Mouse (Mus musculus) hindbrain, embryonic 16.5 days (tissue): ENCODE measurements at regions not wholly inside any gene's neighbourhood (a gene's known extent, or its start where the extent isn't known, plus 50 kb on each side); places are given as distances from the start of the nearest gene placed in this dataset.

Source experiments
- ATAC-seq: fragments of 200-750 bp; cut with Nextera tagmentation; 2 replicates; pipeline ENCODE4 v1.8.0; 2017; ENCODE audit warnings: moderate TSS enrichment, moderate library complexity
- H3K27ac ChIP-seq: fragments of 300-500 bp; sonication (generic); 2 replicates; pipeline ENCODE4 v1.5.1; 2014; ENCODE audit warnings: low read depth, mild to moderate bottlenecking, control low read depth, low read length, moderate library complexity
- H3K27me3 ChIP-seq: fragments of 300-500 bp; sonication (generic); replicated peaks from 2 replicates; pipeline ENCODE4 v1.6.1; 2014; ENCODE audit warnings: low read length; ENCODE audit not compliant: control insufficient read depth, insufficient read depth
- H3K36me3 ChIP-seq: fragments of 300-500 bp; sonication (generic); 2 replicates; pipeline ENCODE4 v1.6.1; 2014; ENCODE audit warnings: mild to moderate bottlenecking, low read length, moderate library complexity, mixed read lengths; ENCODE audit not compliant: control insufficient read depth, insufficient read depth
- H3K4me1 ChIP-seq: fragments of 300-500 bp; sonication (generic); 2 replicates; pipeline ENCODE4 v1.6.1; 2014; ENCODE audit warnings: low read depth, low read length; ENCODE audit not compliant: control insufficient read depth, insufficient read depth
- H3K4me2 ChIP-seq: fragments of 300-500 bp; sonication (generic); 2 replicates; pipeline ENCODE4 v1.6.1; 2014; ENCODE audit warnings: mild to moderate bottlenecking, low read length, control low read depth, moderate library complexity
- H3K4me3 ChIP-seq: fragments of 300-500 bp; sonication (generic); 2 replicates; pipeline ENCODE4 v1.5.1; 2014; ENCODE audit warnings: mild to moderate bottlenecking, low read length, control low read depth, moderate library complexity
- H3K9ac ChIP-seq: fragments of 300-500 bp; sonication (generic); 2 replicates; pipeline ENCODE4 v1.6.1; 2014; ENCODE audit warnings: low read depth, mild to moderate bottlenecking, control low read depth, low read length, moderate library complexity
- H3K9me3 ChIP-seq: fragments of 300-500 bp; sonication (generic); 2 replicates; pipeline ENCODE4 v1.6.1; 2014; ENCODE audit warnings: mild to moderate bottlenecking, low read length, moderate library complexity; ENCODE audit not compliant: control insufficient read depth
- WGBS: fragments of 180-500 bp; shearing (Covaris S2); extraction: QIAGEN DNeasy Blood & Tissue Kit; methylation state at CpG from one replicate; pipeline ENCODE4 v1.1.7; 2014; 5-methylcytosine and 5-hydroxymethylcytosine counted together

DNA sequence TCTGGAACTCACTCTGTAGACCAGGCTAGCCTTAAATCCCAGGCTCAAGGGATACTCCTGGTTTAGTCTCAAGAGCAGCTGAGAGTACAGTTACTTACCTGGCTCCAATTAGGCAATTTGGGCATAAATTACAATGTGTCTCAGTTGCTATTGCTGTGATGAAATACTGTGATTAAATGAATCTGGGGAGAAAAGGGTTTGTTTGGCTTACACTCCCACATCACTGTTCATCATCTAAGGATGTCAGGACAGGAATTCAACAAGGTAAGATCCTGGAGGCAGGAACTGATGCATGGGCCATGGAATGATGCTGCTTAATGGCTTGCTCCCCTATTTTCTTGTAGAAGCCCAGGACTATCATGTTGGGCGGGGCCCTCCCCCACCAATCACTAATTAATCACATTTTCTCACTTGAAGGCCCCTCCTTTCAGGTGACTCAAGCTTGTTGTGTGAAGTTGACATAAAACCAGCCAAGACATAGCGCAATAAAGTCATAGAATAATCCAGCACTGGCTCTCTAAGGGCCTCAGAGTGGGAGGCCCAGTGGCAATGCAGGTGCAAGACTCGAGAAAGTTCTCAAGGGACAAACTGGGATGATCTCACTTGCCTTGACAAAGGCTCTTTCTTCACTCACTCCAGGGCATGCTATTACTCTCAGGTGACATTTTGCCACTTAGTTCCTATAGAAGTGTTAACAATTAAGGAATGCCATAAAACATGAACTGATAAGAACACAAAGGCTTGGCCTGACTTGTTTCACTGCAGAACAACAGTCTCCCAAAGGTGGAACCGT, 85.4 kb upstream of the Barx2 start:
- H3K36me3 ChIP-seq = no peaks in the 10 kb centered on the region
- no peak overlapping the region for H3K4me3 ChIP-seq
- no peak overlapping the region for H3K9ac ChIP-seq
- whole genome bisulfite sequencing = 79% methylated on average over 4 of the region's 4 CpGs
- H3K9me3 ChIP-seq = no peaks in the 10 kb centered on the region
- H3K4me2 ChIP-seq = no peak overlapping the region
- ATAC-seq = no peak
- peaks cover 7% of the 10 kb centered on the region; the same call in 1 of the 2 replicates for H3K4me1 ChIP-seq
- no peaks in the 10 kb centered on the region for H3K27me3 ChIP-seq
- H3K27ac ChIP-seq = no peak overlapping the region

DNA sequence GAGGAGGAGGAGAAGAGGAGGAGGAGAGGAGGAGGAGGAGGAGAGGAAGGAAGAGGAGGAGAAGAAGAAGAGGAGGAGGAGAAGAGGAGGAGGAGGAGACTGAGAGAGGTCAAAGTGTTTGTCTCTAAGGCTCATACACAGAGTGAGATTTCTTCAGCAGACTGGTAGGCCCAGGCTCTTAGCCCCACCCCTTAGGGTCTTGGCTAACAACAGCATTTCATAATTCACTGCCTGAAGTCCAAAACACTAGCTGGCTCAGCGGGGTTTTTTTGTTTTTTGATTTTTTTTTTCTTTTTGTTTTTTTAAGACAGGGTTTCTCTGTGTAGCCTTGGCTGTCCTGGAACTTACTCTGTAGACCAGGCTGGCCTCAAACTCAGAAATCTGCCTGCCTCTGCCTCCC, 86.5 kb upstream of the Barx2 start:
- Histone ChIP-seq H3K4me1 (peaks cover 7% of the 10 kb centered on the region; the same call in 1 of the 2 replicates), H3K9ac (no peak overlapping the region), H3K36me3 (no peaks in the 10 kb centered on the region), H3K27me3 (no peaks in the 10 kb centered on the region), H3K4me3 (no peak overlapping the region), H3K27ac (no peak overlapping the region), H3K9me3 (no peaks in the 10 kb centered on the region), H3K4me2 (no peak overlapping the region)
- WGBS = 68% methylated on average over 1 of the region's 1 CpGs
- no peak for ATAC-seq

DNA sequence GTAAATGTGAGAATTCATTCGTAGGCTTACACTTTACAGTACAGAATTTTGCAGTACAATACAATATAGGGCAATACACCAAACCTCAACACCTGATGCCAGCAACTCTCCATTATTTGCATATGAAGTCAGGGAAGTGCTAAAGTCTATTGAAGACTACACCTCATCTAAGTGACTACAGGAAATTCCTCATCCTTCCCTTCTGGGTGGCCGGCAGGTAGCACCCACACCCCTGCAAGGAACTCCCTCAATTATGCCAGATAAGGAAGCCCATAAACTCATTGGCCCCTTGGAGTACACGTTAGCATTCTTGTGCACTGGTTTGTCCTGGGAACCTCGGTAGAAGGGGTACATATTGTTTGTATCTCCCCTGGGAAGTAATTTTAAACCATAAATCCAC, 89.7 kb upstream of the Barx2 start:
- 83% methylated on average over 4 of the region's 4 CpGs for WGBS
- H3K36me3 ChIP-seq = no peaks in the 10 kb centered on the region
- no peak overlapping the region for H3K4me3 ChIP-seq
- no peak overlapping the region for H3K27ac ChIP-seq
- peaks cover under 1% of the 10 kb centered on the region; the same call in 1 of the 2 replicates for H3K4me1 ChIP-seq
- no peaks in the 10 kb centered on the region for H3K9me3 ChIP-seq
- H3K9ac ChIP-seq = no peak overlapping the region
- no peaks in the 10 kb centered on the region for H3K27me3 ChIP-seq
- no peak overlapping the region for H3K4me2 ChIP-seq
- ATAC-seq = no peak

DNA sequence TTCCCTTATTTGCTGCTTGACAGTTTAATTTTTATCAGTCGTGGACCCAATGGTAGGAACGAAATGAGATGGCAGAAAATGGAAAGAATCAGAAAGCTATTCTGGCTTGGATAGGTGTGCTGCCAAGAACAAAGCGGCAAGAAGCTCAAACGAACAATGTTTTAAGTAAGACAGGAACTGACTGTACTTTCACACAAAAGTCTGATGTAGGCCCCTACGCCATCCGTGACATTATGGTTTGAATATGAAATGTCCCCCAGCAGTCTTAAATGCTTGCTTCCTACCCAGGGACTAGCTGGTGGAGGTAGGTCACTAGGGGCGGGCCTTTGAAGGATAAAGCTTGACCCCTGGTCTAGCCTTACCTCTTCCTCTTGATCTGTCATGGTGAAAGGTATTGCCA, 90.5 kb upstream of the Barx2 start:
- Histone ChIP-seq H3K27me3 (no peaks in the 10 kb centered on the region), H3K4me1 (no peaks in the 10 kb centered on the region), H3K4me3 (no peak overlapping the region), H3K27ac (no peak overlapping the region), H3K4me2 (no peak overlapping the region), H3K36me3 (no peaks in the 10 kb centered on the region), H3K9me3 (no peaks in the 10 kb centered on the region), H3K9ac (no peak overlapping the region)
- WGBS = 90% methylated on average over 7 of the region's 7 CpGs
- ATAC-seq = no peak

DNA sequence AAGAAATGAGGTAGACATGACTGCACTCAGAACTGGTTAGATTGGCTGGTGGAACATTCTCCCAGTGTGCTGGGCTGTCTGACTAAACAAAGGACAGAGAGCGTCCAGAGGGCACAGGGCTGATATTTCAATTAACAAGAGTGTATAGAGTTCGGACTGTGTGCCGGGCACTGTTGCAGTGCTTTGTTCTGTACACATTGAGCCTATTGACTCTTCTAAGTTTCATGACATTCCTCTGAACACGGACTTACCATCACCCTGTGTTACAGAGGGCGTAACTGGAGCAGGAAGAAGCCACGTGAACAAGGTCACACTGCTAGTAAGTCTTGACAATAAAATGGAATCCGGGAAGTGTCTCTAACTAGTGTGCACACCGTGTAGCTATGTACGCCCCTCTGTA, 92.1 kb upstream of the Barx2 start:
- Histone ChIP-seq H3K4me1 (no peaks in the 10 kb centered on the region), H3K9me3 (no peaks in the 10 kb centered on the region), H3K4me3 (no peak overlapping the region), H3K27me3 (no peaks in the 10 kb centered on the region), H3K4me2 (no peak overlapping the region), H3K9ac (no peak overlapping the region), H3K27ac (no peak overlapping the region), H3K36me3 (no peaks in the 10 kb centered on the region)
- 43% methylated on average over 9 of the region's 9 CpGs for WGBS
- no peak for ATAC-seq

DNA sequence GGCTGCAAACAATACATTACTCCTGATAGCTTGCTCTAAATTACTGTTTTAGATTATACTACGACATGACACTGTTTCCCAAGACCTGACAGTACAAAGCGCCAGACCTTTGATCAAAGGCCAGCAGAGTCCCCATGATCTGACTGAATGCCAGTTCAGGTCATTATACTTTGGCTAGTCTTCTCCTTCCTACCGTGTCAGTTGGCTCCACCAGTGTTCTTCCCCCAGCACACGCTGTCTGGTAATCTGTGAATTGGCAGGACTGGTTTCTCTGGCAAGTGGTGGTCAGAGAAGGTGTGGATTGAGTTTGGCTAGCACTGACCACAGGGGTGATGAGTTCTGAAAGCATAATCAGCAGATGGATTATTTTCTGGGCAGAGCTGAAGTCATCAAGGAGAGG, 93.1 kb upstream of the Barx2 start:
- no peaks in the 10 kb centered on the region for H3K27me3 ChIP-seq
- 68% methylated on average over 4 of the region's 4 CpGs for WGBS
- H3K27ac ChIP-seq = no peak overlapping the region
- H3K4me2 ChIP-seq = no peak overlapping the region
- no peak overlapping the region for H3K4me3 ChIP-seq
- ATAC-seq = peak; percentile 68; the same call in 1 of the 2 replicates
- no peaks in the 10 kb centered on the region for H3K9me3 ChIP-seq
- H3K9ac ChIP-seq = no peak overlapping the region
- no peaks in the 10 kb centered on the region for H3K36me3 ChIP-seq
- no peaks in the 10 kb centered on the region for H3K4me1 ChIP-seq

DNA sequence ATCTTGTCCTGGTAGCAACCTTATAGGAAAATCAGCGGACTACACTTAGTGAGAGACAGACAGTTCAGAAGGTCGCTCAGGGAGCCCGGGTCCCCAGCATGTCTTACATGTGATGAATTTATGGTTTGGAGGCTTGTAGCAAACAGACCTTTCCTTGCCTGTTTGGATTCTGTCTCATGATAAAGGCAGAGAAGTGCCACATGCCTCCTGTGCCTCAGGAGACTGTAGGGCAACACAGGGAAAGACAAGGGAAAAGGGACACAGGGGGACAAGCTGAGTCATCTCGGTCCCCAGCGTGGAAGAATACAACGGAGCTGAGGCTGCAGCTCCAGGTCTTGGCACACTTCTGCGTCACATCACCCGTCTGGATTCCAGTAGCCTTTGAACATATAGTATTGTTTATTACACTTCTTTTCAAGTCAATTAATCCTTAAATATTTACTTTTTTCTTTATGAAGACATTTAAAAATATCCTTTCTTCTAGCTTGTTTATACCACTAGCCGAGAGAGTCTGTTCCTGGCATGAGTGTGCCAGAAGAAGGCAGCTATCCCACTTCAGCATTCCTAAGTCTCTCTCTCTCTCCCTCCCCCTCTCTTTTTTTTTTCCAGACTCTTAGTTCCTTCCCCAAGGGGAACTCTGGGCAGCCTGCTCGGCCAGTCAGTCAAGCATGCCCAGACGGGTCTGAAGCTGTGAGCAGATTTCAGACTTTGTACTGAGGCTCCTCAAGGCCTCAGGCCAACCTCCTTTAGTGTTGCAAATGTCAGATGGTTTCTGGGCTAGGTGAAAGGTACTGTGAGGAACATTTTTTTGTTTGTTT, 97.9 kb upstream of the Barx2 start:
- Histone ChIP-seq H3K4me3 (no peak overlapping the region), H3K27ac (no peak overlapping the region), H3K36me3 (no peaks in the 10 kb centered on the region), H3K4me1 (no peaks in the 10 kb centered on the region), H3K9me3 (no peaks in the 10 kb centered on the region), H3K4me2 (no peak overlapping the region), H3K9ac (no peak overlapping the region), H3K27me3 (no peaks in the 10 kb centered on the region)
- WGBS = 52% methylated on average over 11 of the region's 11 CpGs
- ATAC-seq = peak; percentile 63; the same call in 1 of the 2 replicates

DNA sequence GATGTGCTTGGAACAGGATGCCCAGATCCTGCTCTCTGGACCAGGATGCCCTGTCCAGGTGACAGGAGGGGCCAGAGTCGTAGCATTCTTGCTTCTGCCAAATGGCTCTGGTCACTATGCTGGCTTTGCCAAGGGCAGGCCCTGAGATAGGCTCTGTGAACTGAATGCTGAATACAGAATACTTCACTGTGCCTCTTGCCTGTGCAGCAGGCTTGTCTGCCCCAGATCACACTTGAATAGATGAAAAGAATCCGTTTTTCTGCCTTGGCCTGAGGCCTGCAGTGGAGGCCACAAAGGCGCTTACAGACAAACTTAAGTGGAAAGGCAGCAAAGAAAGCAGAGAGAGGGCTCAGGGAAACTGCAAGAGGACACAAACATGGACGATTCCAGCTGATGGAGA, 99.7 kb upstream of the Arhgap32 start:
- Histone ChIP-seq H3K27ac (peak overlapping the region; percentile 41), H3K27me3 (no peaks in the 10 kb centered on the region), H3K36me3 (no peaks in the 10 kb centered on the region), H3K9me3 (no peaks in the 10 kb centered on the region), H3K4me1 (peaks cover 11% of the 10 kb centered on the region), H3K4me3 (no peak overlapping the region), H3K4me2 (peak overlapping the region; percentile 27), H3K9ac (0 out of 2 replicates have a peak overlapping the region, but pooled peaks have one; percentile 16)
- peak; percentile 90 for ATAC-seq
- 43% methylated on average over 4 of the region's 4 CpGs for WGBS

DNA sequence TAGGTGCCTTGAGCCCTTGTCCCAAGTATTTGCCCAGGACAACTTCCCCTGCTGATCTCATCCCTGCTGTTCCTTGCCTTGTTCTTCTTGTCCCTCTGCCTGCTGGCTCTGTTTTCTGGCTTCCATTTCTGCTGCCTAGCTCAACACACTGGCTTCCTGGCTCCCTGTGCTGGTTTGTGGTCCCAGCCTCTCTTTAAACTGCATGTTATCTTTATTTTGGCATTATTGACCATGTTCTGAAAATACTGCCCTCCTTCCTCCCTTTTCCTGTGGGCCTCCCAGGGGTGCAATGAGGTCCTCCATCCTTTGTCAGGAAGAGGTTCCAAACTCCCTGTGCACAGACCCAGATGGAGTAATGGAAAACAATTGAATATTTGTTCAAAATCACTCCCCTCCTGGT, 97.9 kb upstream of the Arhgap32 start:
- Histone ChIP-seq H3K4me2 (no peak overlapping the region; the same call in 1 of the 2 replicates), H3K27me3 (no peaks in the 10 kb centered on the region), H3K27ac (no peak overlapping the region), H3K9ac (no peak overlapping the region), H3K9me3 (no peaks in the 10 kb centered on the region), H3K4me3 (no peak overlapping the region), H3K4me1 (peaks cover 11% of the 10 kb centered on the region), H3K36me3 (no peaks in the 10 kb centered on the region)
- no peak for ATAC-seq
